Mouse (Mus musculus) limb, embryonic 10.5 days (tissue): ENCODE results near the gene Slc25a33. TPM values are rescaled to one million over a fixed set of nuclear protein-coding genes. Genes with fewer than 3 reads are reported as not detected.

Experiments
- DNase-seq: peaks from one replicate; pipeline ENCODE4 v3.0.0-alpha.2; 2017; ENCODE audit warnings: low spot score
- H3K27ac ChIP-seq: fragments of 300-500 bp; sonication (generic); 2 replicates; pipeline ENCODE4 v1.5.1; 2016; ENCODE audit warnings: mild to moderate bottlenecking
- H3K27me3 ChIP-seq: fragments of 300-500 bp; sonication (generic); 2 replicates; pipeline ENCODE4 v1.6.1; 2016; ENCODE audit warnings: low read depth, mild to moderate bottlenecking; ENCODE audit not compliant: poor library complexity, severe bottlenecking
- H3K36me3 ChIP-seq: fragments of 300-500 bp; sonication (generic); 2 replicates; pipeline ENCODE4 v1.6.1; 2016; ENCODE audit warnings: mild to moderate bottlenecking, moderate library complexity
- H3K4me1 ChIP-seq: fragments of 300-500 bp; sonication (generic); 2 replicates; pipeline ENCODE4 v1.6.1; 2016
- H3K4me3 ChIP-seq: fragments of 300-500 bp; sonication (generic); 2 replicates; pipeline ENCODE4 v1.5.1; 2016; ENCODE audit warnings: mild to moderate bottlenecking, moderate library complexity
- H3K9me3 ChIP-seq: fragments of 300-500 bp; sonication (generic); replicated peaks from 2 replicates; pipeline ENCODE4 v1.6.1; 2016; ENCODE audit warnings: mild to moderate bottlenecking
- WGBS: fragments of 180-500 bp; shearing (Covaris S2); methylation state at CpG from one replicate; pipeline ENCODE4 v1.1.7; 2016; 5-methylcytosine and 5-hydroxymethylcytosine counted together
- polyA plus RNA-seq: library from polyadenylated mRNA; unstranded; fragments of >200 nt; fragmentation: Nextera tagmentation; extraction: Ambion mirVana; gene quantifications from 2 replicates; pipeline ENCODE4 v1.2.1, GENCODE M21; 2016

Gene Slc25a33
- polyA plus RNA-seq, 1 experiment from 2014 or later: 24.5 TPM

DNA sequence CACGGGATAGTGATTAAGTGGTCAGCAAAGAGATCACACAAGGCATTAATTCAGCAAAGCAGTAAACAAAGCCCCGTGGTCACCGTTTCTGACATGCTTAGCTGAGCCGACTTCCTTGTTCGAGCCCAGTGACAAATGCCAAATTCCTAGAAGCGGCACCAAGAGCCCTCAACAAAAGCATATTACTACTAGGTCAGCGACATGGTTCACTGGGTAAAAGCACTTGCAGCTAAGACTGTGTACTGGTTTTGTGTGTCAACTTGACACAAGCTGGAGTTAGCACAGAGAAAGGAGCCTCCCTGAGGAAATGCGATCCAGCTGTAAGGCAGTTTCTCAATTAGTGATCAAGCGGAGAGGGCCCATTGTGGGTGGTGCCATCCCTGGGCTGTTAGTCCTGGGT lies 28.2 kb upstream of the Slc25a33 start:
- no peak for DNase-seq
- H3K27me3 ChIP-seq: no peaks in the 10 kb centered on the region
- no peak overlapping the region for H3K27ac ChIP-seq
- peaks cover 28% of the 10 kb centered on the region for H3K4me1 ChIP-seq
- 64% methylated on average over 9 of the region's 9 CpGs for WGBS
- H3K36me3 ChIP-seq: no peaks in the 10 kb centered on the region
- H3K9me3 ChIP-seq: no peaks in the 10 kb centered on the region
- no peak overlapping the region for H3K4me3 ChIP-seq

DNA sequence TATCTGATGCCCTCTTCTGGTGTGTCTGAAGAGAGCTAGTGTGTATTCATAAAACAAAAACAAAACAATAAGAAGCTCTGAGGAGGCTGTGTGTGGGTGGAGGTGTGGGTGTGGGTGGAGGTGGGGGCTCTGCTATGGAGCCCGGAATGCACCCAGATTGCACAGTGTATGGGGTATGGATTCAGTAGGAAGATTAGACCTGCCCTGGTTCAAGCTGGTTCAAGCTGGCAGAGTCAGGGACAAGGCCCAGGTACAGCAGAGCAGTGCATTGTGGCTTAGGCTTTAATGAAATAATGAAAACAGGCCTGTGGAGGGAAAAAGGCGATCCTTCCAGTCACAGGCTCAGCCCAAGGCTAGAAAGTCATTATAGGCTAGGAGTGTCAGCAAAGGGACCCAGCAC lies 26.5 kb upstream of the Slc25a33 start:
- H3K27ac ChIP-seq: peak overlapping the region; percentile 22; the same call in 1 of the 2 replicates
- no peak overlapping the region for H3K4me3 ChIP-seq
- H3K4me1 ChIP-seq: peaks cover 28% of the 10 kb centered on the region
- no peaks in the 10 kb centered on the region for H3K27me3 ChIP-seq
- H3K9me3 ChIP-seq: no peaks in the 10 kb centered on the region
- no peak for DNase-seq
- H3K36me3 ChIP-seq: no peaks in the 10 kb centered on the region
- WGBS: 84% methylated on average over 2 of the region's 2 CpGs

GRCm38 (mm10) chr4:149800172-149800464 lies 26.0 kb upstream of the Slc25a33 start:
- Histone ChIP-seq H3K36me3 (no peaks in the 10 kb centered on the region), H3K27ac (0 out of 2 replicates have a peak overlapping the region, but pooled peaks have one; percentile 22), H3K4me3 (no peak overlapping the region), H3K27me3 (no peaks in the 10 kb centered on the region), H3K9me3 (no peaks in the 10 kb centered on the region), H3K4me1 (peaks cover 28% of the 10 kb centered on the region)
- DNase-seq: no peak
- WGBS: 93% methylated on average over 6 of the region's 6 CpGs

- no peak overlapping the region for H3K4me3 ChIP-seq
- no peaks in the 10 kb centered on the region for H3K9me3 ChIP-seq
- H3K27me3 ChIP-seq: no peaks in the 10 kb centered on the region
- H3K4me1 ChIP-seq: peaks cover 27% of the 10 kb centered on the region
- H3K27ac ChIP-seq: 0 out of 2 replicates have a peak overlapping the region, but pooled peaks have one; percentile 22
- DNase-seq: no peak
- 91% methylated on average over 16 of the region's 16 CpGs for WGBS
- H3K36me3 ChIP-seq: no peaks in the 10 kb centered on the region
These were observed 25.5 kb upstream of the Slc25a33 start for GRCm38 (mm10) chr4:149799346-149800171.

DNA sequence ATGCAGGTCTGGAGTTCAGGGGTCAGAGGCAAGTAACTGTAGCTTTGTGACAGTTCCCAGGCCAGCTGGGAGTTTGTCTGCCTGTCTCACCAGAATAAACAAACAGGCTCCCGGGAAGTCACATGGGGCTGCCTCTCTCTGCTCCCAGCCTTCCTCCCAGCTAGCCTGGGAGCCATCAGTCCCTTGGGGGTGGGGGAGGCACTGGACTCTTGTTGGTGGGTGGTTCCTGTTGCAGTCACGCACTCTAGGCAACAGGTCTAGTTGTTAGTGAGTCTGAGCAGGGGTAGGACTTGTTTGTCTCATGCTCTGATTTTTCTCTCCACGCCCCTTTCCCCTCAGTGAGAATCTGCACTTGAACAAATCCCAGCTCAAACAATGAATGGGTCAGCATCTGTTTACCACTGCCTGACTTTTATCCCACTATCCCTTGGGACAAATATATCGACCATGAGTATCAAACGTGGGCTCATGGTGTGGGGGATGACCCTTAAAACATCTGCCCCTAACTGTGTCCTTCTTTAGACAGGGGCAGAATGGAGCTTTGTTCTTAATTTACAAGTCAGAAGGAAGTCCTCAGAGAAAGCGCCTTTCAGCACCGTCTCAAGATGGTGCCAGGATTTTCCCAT lies 24.7 kb upstream of the Slc25a33 start:
- WGBS: 45% methylated on average over 7 of the region's 7 CpGs
- Histone ChIP-seq H3K4me3 (no peak overlapping the region), H3K9me3 (no peaks in the 10 kb centered on the region), H3K27ac (peak overlapping the region; percentile 46; the same call in 1 of the 2 replicates), H3K36me3 (no peaks in the 10 kb centered on the region), H3K27me3 (no peaks in the 10 kb centered on the region), H3K4me1 (peaks cover 27% of the 10 kb centered on the region)
- DNase-seq: no peak

DNA sequence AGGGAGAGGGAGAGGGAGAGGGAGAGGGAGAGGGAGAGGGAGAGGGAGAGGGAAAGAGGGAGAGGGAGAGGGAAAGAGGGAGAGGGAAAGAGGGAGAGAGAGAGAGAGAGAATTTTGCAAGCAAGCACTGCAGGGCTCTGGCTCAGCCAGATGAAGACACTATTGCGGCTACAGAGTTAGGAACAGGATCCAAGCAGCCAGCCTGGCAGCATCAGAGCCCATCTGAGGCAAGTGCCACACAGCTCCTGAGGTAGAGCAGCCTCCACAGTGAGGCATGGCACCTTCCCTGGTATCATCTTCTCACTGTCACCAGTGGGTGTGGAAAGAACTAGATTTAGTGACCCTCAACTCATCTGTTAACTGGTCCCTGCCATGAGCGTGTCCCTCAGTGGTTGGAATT lies 24.0 kb upstream of the Slc25a33 start:
- Histone ChIP-seq H3K9me3 (no peaks in the 10 kb centered on the region), H3K4me3 (no peak overlapping the region), H3K36me3 (no peaks in the 10 kb centered on the region), H3K27ac (no peak overlapping the region), H3K4me1 (peaks cover 32% of the 10 kb centered on the region), H3K27me3 (no peaks in the 10 kb centered on the region)
- WGBS: 55% methylated on average over 2 of the region's 2 CpGs
- no peak for DNase-seq

DNA sequence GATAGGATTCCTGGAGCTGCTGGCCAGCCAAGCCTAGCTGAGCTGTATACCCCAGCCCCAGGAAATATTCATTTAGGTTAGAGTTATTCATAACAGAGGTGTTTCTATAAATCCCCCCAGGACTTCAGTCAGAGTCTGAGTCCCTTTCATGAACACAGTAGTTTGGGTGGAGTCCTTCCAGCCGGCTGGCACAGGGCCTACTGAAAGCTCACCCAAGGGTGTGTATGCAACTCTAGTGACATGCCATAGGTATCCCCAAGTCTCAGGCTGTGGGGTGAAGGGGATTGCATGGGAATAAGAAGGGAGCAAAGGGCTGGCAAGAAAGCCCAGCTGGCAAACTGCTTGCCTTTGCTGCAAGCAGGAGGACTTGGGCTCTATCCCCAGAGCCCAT lies 23.1 kb upstream of the Slc25a33 start:
- 86% methylated on average over 1 of the region's 1 CpGs for WGBS
- DNase-seq: no peak

GRCm38 (mm10) chr4:149796567-149797219 lies 22.6 kb upstream of the Slc25a33 start:
- DNase-seq: no peak
- Histone ChIP-seq H3K27me3 (no peaks in the 10 kb centered on the region), H3K27ac (no peak overlapping the region), H3K4me3 (no peak overlapping the region), H3K36me3 (no peaks in the 10 kb centered on the region), H3K9me3 (no peaks in the 10 kb centered on the region), H3K4me1 (peaks cover 30% of the 10 kb centered on the region)
- 83% methylated on average over 14 of the region's 14 CpGs for WGBS

More for the DNA sequence above, 23.1 kb upstream of the Slc25a33 start:
- H3K9me3 ChIP-seq: no peaks in the 10 kb centered on the region
- no peak overlapping the region for H3K27ac ChIP-seq
- no peaks in the 10 kb centered on the region for H3K36me3 ChIP-seq
- no peaks in the 10 kb centered on the region for H3K27me3 ChIP-seq
- H3K4me3 ChIP-seq: no peak overlapping the region
- H3K4me1 ChIP-seq: peaks cover 31% of the 10 kb centered on the region

- no peaks in the 10 kb centered on the region for H3K27me3 ChIP-seq
- no peaks in the 10 kb centered on the region for H3K36me3 ChIP-seq
- H3K4me1 ChIP-seq: peaks cover 34% of the 10 kb centered on the region
- no peaks in the 10 kb centered on the region for H3K9me3 ChIP-seq
- WGBS: 81% methylated on average over 7 of the region's 7 CpGs
- H3K4me3 ChIP-seq: no peak overlapping the region
- no peak overlapping the region for H3K27ac ChIP-seq
- no peak for DNase-seq
These were observed 20.9 kb upstream of the Slc25a33 start for GRCm38 (mm10) chr4:149794966-149795477.

- WGBS: 48% methylated on average over 7 of the region's 8 CpGs
- peaks cover 39% of the 10 kb centered on the region for H3K4me1 ChIP-seq
- H3K36me3 ChIP-seq: no peaks in the 10 kb centered on the region
- no peak for DNase-seq
- no peaks in the 10 kb centered on the region for H3K27me3 ChIP-seq
- no peak overlapping the region for H3K4me3 ChIP-seq
- no peak overlapping the region for H3K27ac ChIP-seq
- no peaks in the 10 kb centered on the region for H3K9me3 ChIP-seq
These were observed 19.9 kb upstream of the Slc25a33 start for GRCm38 (mm10) chr4:149794010-149794338.

DNA sequence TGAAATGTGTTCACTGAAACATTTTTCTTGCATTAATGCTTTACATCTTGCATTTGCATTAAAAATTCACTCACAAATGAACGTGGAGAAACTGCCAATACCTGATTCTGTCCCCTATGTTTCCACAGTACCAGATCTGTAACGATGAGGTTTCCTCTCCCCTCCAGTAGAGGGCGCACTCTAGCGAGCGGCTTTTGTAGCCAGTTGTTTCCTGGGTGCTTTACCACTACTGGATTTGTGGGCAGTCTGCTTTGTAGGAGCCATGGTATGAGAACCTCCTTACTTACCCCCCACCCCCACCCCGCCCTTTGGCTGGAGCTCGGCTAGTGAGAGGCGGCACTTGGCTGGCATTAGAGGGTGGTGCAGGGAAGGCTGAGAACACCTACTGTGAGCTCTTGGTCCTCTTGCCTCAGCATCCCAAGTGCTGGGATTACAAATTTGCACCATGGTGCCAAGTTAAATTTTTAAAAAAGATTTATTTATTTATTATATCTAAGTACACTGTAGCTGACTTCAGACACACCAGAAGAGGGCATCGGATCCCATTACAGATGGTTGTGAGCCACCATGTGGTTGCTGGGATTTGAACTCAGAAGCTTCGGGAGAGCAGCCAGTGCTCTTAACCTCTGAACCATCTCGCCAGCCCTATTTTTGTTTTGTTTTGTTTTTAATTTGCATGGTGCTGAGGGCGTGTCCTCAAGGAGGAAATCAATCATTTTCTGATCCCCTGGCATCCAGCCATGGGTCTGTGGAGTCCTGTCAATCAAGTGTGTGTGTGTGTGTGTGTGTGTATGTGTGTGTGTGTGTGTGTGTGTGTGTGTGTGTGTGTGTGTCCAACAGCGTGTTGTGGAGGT lies 19.3 kb upstream of the Slc25a33 start:
- H3K27ac ChIP-seq: no peak overlapping the region
- no peaks in the 10 kb centered on the region for H3K36me3 ChIP-seq
- no peak overlapping the region for H3K4me3 ChIP-seq
- peaks cover 33% of the 10 kb centered on the region for H3K4me1 ChIP-seq
- DNase-seq: no peak
- 52% methylated on average over 12 of the region's 13 CpGs for WGBS
- H3K9me3 ChIP-seq: no peaks in the 10 kb centered on the region
- H3K27me3 ChIP-seq: no peaks in the 10 kb centered on the region

- no peak overlapping the region for H3K27ac ChIP-seq
- H3K36me3 ChIP-seq: no peaks in the 10 kb centered on the region
- H3K9me3 ChIP-seq: no peaks in the 10 kb centered on the region
- H3K27me3 ChIP-seq: no peaks in the 10 kb centered on the region
- H3K4me3 ChIP-seq: no peak overlapping the region
- peaks cover 30% of the 10 kb centered on the region for H3K4me1 ChIP-seq
- 59% methylated on average over 10 of the region's 10 CpGs for WGBS
- no peak for DNase-seq
These were observed 18.2 kb upstream of the Slc25a33 start for GRCm38 (mm10) chr4:149792159-149792800.
